Comparison of ENCODE assay signal across 13 mouse cellular contexts in genomic region chr13:78938351-78938741, GRCm38 (mm10).
A peak's percentile ranks its signal among the peaks of the same experiment; 100 is the strongest.
DNase-seq lines count a peak whose midpoint lies in the region; ATAC-seq and TF ChIP-seq lines count a peak whose summit lies in the region.
"Had no signal": no experiment of that assay in that cellular context is flagged by ENCODE, and none has a peak within 500 bp of the region (broad histone marks: within the 10 kb centered on the region; RNA-seq: fewer than 3 reads in every experiment).

No protein-coding gene starts in this region.

- no peaks in the 10 kb centered on the region for H3K27me3 ChIP-seq in forebrain, embryonic 13.5 days
- no peaks in the 10 kb centered on the region for H3K27me3 ChIP-seq in hindbrain, postnatal 0 days (ENCODE audit: insufficient read depth, low read length)
- no peaks in the 10 kb centered on the region for H3K27me3 ChIP-seq in neural tube, embryonic 12.5 days (replicated peaks)
- H3K27me3 ChIP-seq: limb, embryonic 13.5 days had no signal

- DNase-seq in gastrocnemius, adult 18-20 months (ENCODE audit: low spot score): peak; percentile 5
- DNase-seq in gastrocnemius, adult 8-10 months (ENCODE audit: low spot score in 2 of 2): no peak
- peak; percentile 66 for DNase-seq in hindbrain, postnatal 0 days (ENCODE audit: low spot score)
- DNase-seq in frontal cortex, postnatal 10 days (ENCODE audit: low spot score in 2 of 2): no peak
- DNase-seq in cerebellum, postnatal 14 days: no peak
- no peak for DNase-seq in B cell, adult 2 months
- DNase-seq: gastrocnemius, adult 2 months; kidney, adult 2 months; lung, embryonic 14.5 days; thymus, postnatal 14 days had no signal

- H3K9ac ChIP-seq in forebrain, embryonic 13.5 days: no peak overlapping the region
- no peak overlapping the region for H3K9ac ChIP-seq in hindbrain, postnatal 0 days (replicated peaks; ENCODE audit: low read length)
- H3K9ac ChIP-seq in neural tube, embryonic 12.5 days: no peak overlapping the region
- H3K9ac ChIP-seq: limb, embryonic 13.5 days; lung, embryonic 14.5 days had no signal

- no peak overlapping the region for H3K4me2 ChIP-seq in forebrain, embryonic 13.5 days
- peak overlapping the region; percentile 4 for H3K4me2 ChIP-seq in hindbrain, postnatal 0 days (ENCODE audit: low read depth, low read length)
- H3K4me2 ChIP-seq in neural tube, embryonic 12.5 days (replicated peaks): 0 out of 2 replicates have a peak overlapping the region, but pooled peaks have one; percentile 18
- H3K4me2 ChIP-seq: limb, embryonic 13.5 days; lung, embryonic 14.5 days had no signal

- H3K9me3 ChIP-seq in forebrain, embryonic 13.5 days (replicated peaks): no peaks in the 10 kb centered on the region
- no peaks in the 10 kb centered on the region for H3K9me3 ChIP-seq in hindbrain, postnatal 0 days (ENCODE audit: low read length)
- H3K9me3 ChIP-seq in neural tube, embryonic 12.5 days: no peaks in the 10 kb centered on the region
- H3K9me3 ChIP-seq: limb, embryonic 13.5 days had no signal

- no peak for ATAC-seq in forebrain, embryonic 13.5 days
- ATAC-seq in hindbrain, postnatal 0 days: peak; percentile 61
- ATAC-seq in neural tube, embryonic 12.5 days (ENCODE audit: low FRiP score, low read depth): peak; percentile 15; the same call in 1 of the 2 replicates

- no peaks in the 10 kb centered on the region for H3K36me3 ChIP-seq in forebrain, embryonic 13.5 days (ENCODE audit: poor library complexity, severe bottlenecking)
- H3K36me3 ChIP-seq in hindbrain, postnatal 0 days (ENCODE audit: insufficient read depth, low read length): no peaks in the 10 kb centered on the region
- H3K36me3 ChIP-seq in neural tube, embryonic 12.5 days: no peaks in the 10 kb centered on the region
- H3K36me3 ChIP-seq: limb, embryonic 13.5 days had no signal

- 32% methylated on average over 5 of the region's 5 CpGs for WGBS in forebrain, embryonic 13.5 days
- WGBS in hindbrain, postnatal 0 days: 11% methylated on average over 5 of the region's 5 CpGs
- WGBS in neural tube, embryonic 12.5 days: 21% methylated on average over 5 of the region's 5 CpGs

- no peak for TF ChIP-seq CTCF in hindbrain, postnatal 0 days (IDR thresholded peaks at IDR 0.05; ENCODE audit: low read depth)

- H3K4me1 ChIP-seq in forebrain, embryonic 13.5 days: peaks cover 23% of the 10 kb centered on the region
- H3K4me1 ChIP-seq in hindbrain, postnatal 0 days (ENCODE audit: insufficient read depth, low read length): no peaks in the 10 kb centered on the region
- H3K4me1 ChIP-seq in neural tube, embryonic 12.5 days: peaks cover 15% of the 10 kb centered on the region
- H3K4me1 ChIP-seq: limb, embryonic 13.5 days had no signal

- no peak overlapping the region for H3K4me3 ChIP-seq in forebrain, embryonic 13.5 days
- H3K4me3 ChIP-seq in hindbrain, postnatal 0 days (ENCODE audit: low read length): no peak overlapping the region
- H3K4me3 ChIP-seq in neural tube, embryonic 12.5 days: no peak overlapping the region
- H3K4me3 ChIP-seq: gastrocnemius, adult 2 months; limb, embryonic 13.5 days had no signal

- H3K27ac ChIP-seq in forebrain, embryonic 13.5 days: peak overlapping the region; percentile 78
- H3K27ac ChIP-seq in hindbrain, postnatal 0 days: peak overlapping the region; percentile 61
- H3K27ac ChIP-seq in neural tube, embryonic 12.5 days: no peak overlapping the region
- H3K27ac ChIP-seq: gastrocnemius, adult 2 months; limb, embryonic 13.5 days had no signal

Comparison
In these comparisons a context has a peak if more than half of its experiments do, and no peak if none do; other contexts are left out.
1. DNase-seq: peak in gastrocnemius, adult 18-20 months (single experiment) and hindbrain, postnatal 0 days (single experiment); none in gastrocnemius, adult 8-10 months (0 of 2), frontal cortex, postnatal 10 days (0 of 2), cerebellum, postnatal 14 days (0 of 2) and B cell, adult 2 months (0 of 2).